Mouse (Mus musculus): ENCODE results near the gene Hmgcl. TPM values are rescaled to one million over a fixed set of nuclear protein-coding genes. Genes with fewer than 3 reads are reported as not detected.
A peak's percentile ranks its signal among the peaks of the same experiment; 100 is the strongest.

The Hmgcl gene
- polyA plus RNA-seq, 1 experiment from 2014 or later = 96.7 TPM

DNA sequence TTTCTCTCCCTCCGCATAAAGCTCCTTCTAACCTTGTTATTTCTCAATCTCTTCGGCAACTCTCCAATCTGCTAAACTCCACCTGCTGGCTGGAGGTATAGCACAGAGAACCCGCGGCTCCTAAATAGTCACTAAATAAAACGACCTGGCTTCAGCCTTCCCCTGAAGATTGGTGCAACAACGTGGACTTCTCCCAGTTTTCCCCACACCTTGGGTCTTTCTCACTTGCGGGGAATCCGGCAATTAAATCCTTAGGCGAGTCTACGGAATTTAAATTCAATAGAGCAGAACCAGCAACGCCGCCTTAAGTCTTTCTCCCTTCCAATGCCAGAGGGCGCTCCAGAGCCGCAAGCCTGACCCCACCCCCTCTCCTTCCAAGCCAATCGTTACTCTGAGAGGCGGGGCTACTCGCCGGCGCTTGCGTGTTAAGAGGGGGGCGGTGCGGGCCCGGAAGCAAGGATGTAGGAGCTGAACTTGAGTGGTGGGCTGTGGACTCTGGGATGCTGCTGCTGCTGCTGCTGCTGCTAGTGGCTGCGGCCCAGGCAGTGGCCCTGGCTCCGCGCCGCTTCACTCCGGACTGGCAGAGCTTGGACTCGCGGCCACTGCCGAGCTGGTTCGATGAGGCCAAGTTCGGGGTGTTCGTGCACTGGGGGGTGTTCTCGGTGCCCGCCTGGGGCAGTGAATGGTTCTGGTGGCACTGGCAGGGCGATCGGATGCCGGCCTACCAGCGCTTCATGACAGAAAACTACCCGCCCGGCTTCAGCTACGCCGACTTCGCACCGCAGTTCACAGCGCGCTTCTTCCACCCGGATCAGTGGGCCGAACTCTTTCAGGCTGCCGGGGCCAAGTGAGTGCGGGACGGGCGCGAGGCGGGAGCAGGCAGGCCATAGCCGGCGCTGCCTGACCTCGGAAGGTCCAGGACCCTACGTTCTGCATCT is 25.7 kb upstream of the Hmgcl start, which contains the start of gene Fuca1:
TSS of gene Fuca1 (plus strand) at position 432 of the 938 bp plus-strand sequence.
- WGBS = 2% methylated on average over 60 of the region's 60 CpGs

DNA sequence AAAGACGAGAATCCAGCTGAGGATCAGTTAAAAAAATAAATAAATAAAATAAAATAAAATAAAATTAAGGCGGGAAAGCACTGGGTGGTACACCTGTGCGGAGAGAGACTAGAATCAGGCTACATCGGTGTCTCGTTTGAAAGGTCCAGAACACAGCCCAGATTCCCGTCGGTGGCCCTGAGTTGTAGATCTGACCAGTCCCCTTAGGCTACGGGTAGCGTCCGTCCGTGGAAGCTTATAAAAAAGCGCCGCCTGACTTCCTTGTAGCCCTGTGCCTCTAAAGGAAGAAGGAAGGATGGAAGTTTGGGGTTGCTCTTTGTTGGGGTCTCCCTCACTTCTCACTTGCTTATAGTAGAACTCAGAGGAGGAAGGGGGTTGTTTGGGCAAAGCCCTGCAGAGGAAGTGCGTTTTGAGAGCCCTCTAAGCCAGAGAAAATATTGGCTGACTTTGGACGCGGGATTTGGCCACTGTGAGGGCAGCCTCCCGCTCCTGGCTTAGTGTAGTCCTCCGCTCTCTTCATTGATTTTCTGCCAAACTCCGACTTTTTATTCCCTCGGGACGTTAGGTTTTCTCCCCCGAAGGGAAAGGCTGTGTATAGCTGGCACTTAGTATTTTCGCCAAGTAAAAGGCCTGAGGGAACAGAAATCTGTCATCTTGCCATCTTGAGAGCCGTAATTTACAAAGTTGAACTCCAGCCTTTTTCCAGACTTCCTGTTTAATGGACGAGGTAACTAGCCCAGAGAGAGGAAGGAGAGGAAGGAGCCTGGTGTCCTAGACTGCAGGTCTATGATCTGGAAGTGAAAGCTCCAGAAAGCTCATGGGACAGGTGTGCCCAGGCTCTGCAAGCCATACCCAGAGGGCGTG is 24.8 kb upstream of the Hmgcl start:
- peaks cover 4 to 14% of the 10 kb centered on the region in 2 experiments for H3K4me1 ChIP-seq (ENCODE audit: control insufficient read depth in 2 of 2, insufficient read depth in 2 of 2, low read length in 2 of 2)
- H3K36me3 ChIP-seq (ENCODE audit: control insufficient read depth, insufficient read depth, low read length) = peaks cover 19% of the 10 kb centered on the region
- H3K9me3 ChIP-seq (ENCODE audit: control insufficient read depth, low read length) = no peaks in the 10 kb centered on the region
- H3K4me2 ChIP-seq (ENCODE audit: low read length) = peak overlapping the region; percentile 98
- 14% methylated on average over 26 of the region's 26 CpGs for WGBS
- peak overlapping the region; percentile 84 for H3K9ac ChIP-seq (ENCODE audit: low read length)
- peak overlapping the region; percentile 65 to 67; a peak in 3 of 4 replicates for H3K27ac ChIP-seq (replicated peaks in 1 of 2; ENCODE audit: control insufficient read depth in 1 of 2, insufficient read depth in 1 of 2, low read depth in 2 of 2, low read length in 2 of 2)
- ATAC-seq (ENCODE audit: insufficient number of reproducible peaks, insufficient read depth, low FRiP score, low read depth) = no peak; the same call in 1 of the 2 replicates
- H3K27me3 ChIP-seq (ENCODE audit: control insufficient read depth, insufficient read depth, low read length) = no peaks in the 10 kb centered on the region
- peak overlapping the region; percentile 65 to 93 for H3K4me3 ChIP-seq (ENCODE audit: control insufficient read depth in 1 of 2, insufficient read depth in 1 of 2, low read depth in 1 of 2, low read length in 2 of 2)

More for the DNA sequence above, 25.7 kb upstream of the Hmgcl start, which contains the start of gene Fuca1:
- Histone ChIP-seq H3K27ac (replicated peaks in 1 of 2; ENCODE audit: control insufficient read depth in 1 of 2, insufficient read depth in 1 of 2, low read depth in 2 of 2, low read length in 2 of 2) (peak within 1 kb of the TSS; percentile 65 to 67), H3K36me3 (ENCODE audit: control insufficient read depth, insufficient read depth, low read length) (peaks cover 12% of the 10 kb centered on the region; the same call in 1 of the 2 replicates), H3K9me3 (ENCODE audit: control insufficient read depth, low read length) (no peaks in the 10 kb centered on the region), H3K4me2 (ENCODE audit: low read length) (peak within 1 kb of the TSS; percentile 98), H3K27me3 (ENCODE audit: control insufficient read depth, insufficient read depth, low read length) (no peaks in the 10 kb centered on the region), H3K4me1 (ENCODE audit: control insufficient read depth in 2 of 2, insufficient read depth in 2 of 2, low read length in 2 of 2) (peaks cover 4 to 7% of the 10 kb centered on the region in 2 experiments), H3K9ac (ENCODE audit: low read length) (peak within 1 kb of the TSS; percentile 84), H3K4me3 (ENCODE audit: control insufficient read depth in 1 of 2, insufficient read depth in 1 of 2, low read depth in 1 of 2, low read length in 2 of 2) (peak within 1 kb of the TSS; percentile 65 to 93)
- peak; percentile 92 for ATAC-seq (ENCODE audit: insufficient number of reproducible peaks, insufficient read depth, low FRiP score, low read depth)

- 80% methylated on average over 1 of the region's 1 CpGs for WGBS
- Histone ChIP-seq H3K36me3 (ENCODE audit: control insufficient read depth, insufficient read depth, low read length) (peaks cover 22% of the 10 kb centered on the region), H3K27ac (replicated peaks in 1 of 2; ENCODE audit: control insufficient read depth in 1 of 2, insufficient read depth in 1 of 2, low read depth in 2 of 2, low read length in 2 of 2) (no peak overlapping the region), H3K9me3 (ENCODE audit: control insufficient read depth, low read length) (no peaks in the 10 kb centered on the region), H3K9ac (ENCODE audit: low read length) (peak overlapping the region; percentile 84; the same call in 1 of the 2 replicates), H3K4me1 (ENCODE audit: control insufficient read depth in 2 of 2, insufficient read depth in 2 of 2, low read length in 2 of 2) (peaks cover 4 to 14% of the 10 kb centered on the region in 2 experiments), H3K4me3 (ENCODE audit: control insufficient read depth in 1 of 2, insufficient read depth in 1 of 2, low read depth in 1 of 2, low read length in 2 of 2) (no peak overlapping the region), H3K27me3 (ENCODE audit: control insufficient read depth, insufficient read depth, low read length) (no peaks in the 10 kb centered on the region), H3K4me2 (ENCODE audit: low read length) (peak overlapping the region; percentile 98)
- no peak for ATAC-seq (ENCODE audit: insufficient number of reproducible peaks, insufficient read depth, low FRiP score, low read depth)
These were observed 24.1 kb upstream of the Hmgcl start for GRCm38 (mm10) chr4:135922190-135922589.

GRCm38 (mm10) chr4:135924418-135924817 is 21.8 kb upstream of the Hmgcl start:
- Histone ChIP-seq H3K4me1 (ENCODE audit: control insufficient read depth in 2 of 2, insufficient read depth in 2 of 2, low read length in 2 of 2) (peaks cover 4 to 14% of the 10 kb centered on the region in 2 experiments), H3K9me3 (ENCODE audit: control insufficient read depth, low read length) (no peaks in the 10 kb centered on the region), H3K27me3 (ENCODE audit: control insufficient read depth, insufficient read depth, low read length) (no peaks in the 10 kb centered on the region), H3K27ac (replicated peaks in 1 of 2; ENCODE audit: control insufficient read depth in 1 of 2, insufficient read depth in 1 of 2, low read depth in 2 of 2, low read length in 2 of 2) (no peak overlapping the region), H3K4me2 (ENCODE audit: low read length) (no peak overlapping the region), H3K9ac (ENCODE audit: low read length) (no peak overlapping the region), H3K36me3 (ENCODE audit: control insufficient read depth, insufficient read depth, low read length) (peaks cover 22% of the 10 kb centered on the region), H3K4me3 (ENCODE audit: control insufficient read depth in 1 of 2, insufficient read depth in 1 of 2, low read depth in 1 of 2, low read length in 2 of 2) (no peak overlapping the region)
- WGBS = 81% methylated on average over 2 of the region's 2 CpGs
- ATAC-seq (ENCODE audit: insufficient number of reproducible peaks, insufficient read depth, low FRiP score, low read depth) = no peak

GRCm38 (mm10) chr4:135925341-135925740 is 20.9 kb upstream of the Hmgcl start:
- Histone ChIP-seq H3K4me1 (ENCODE audit: control insufficient read depth in 2 of 2, insufficient read depth in 2 of 2, low read length in 2 of 2) (peaks cover 4 to 14% of the 10 kb centered on the region in 2 experiments), H3K9ac (ENCODE audit: low read length) (no peak overlapping the region), H3K36me3 (ENCODE audit: control insufficient read depth, insufficient read depth, low read length) (peaks cover 29% of the 10 kb centered on the region), H3K27me3 (ENCODE audit: control insufficient read depth, insufficient read depth, low read length) (no peaks in the 10 kb centered on the region), H3K4me2 (ENCODE audit: low read length) (no peak overlapping the region), H3K9me3 (ENCODE audit: control insufficient read depth, low read length) (no peaks in the 10 kb centered on the region), H3K4me3 (ENCODE audit: control insufficient read depth in 1 of 2, insufficient read depth in 1 of 2, low read depth in 1 of 2, low read length in 2 of 2) (no peak overlapping the region), H3K27ac (replicated peaks in 1 of 2; ENCODE audit: control insufficient read depth in 1 of 2, insufficient read depth in 1 of 2, low read depth in 2 of 2, low read length in 2 of 2) (peak overlapping the region in 1 of 2 experiments; percentile 46; a peak in 2 of 4 replicates)
- ATAC-seq (ENCODE audit: insufficient number of reproducible peaks, insufficient read depth, low FRiP score, low read depth) = no peak
- WGBS = 36% methylated on average over 5 of the region's 5 CpGs

DNA sequence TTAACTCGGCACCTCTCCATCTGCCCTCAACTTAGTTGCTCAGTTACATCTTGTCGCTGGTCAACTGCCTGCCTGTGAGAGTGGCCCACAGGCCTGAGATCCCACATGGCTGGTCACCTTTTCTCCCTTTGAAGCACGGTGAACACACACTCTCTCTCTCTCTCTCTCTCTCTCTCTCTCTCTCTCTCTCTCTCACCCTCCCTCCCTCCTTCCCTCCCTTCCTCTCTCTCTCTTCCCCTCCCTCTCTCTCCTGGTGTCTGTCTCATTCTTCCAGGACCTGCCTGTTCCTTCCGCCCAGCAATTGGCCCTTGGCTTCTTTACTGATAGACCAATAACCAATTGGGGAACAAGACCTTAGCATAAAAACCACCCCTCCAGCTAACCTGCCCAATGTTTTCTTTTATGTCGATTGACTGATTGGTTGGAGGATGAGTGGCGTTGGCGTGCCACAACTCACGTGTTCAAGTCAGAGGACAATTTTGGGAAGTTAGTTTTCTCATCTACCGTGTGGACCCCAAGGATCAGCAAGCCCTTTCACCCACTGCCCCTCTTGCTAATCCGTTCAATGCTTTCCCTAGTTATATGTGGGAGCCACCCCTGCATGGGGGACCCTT is 19.9 kb upstream of the Hmgcl start:
- no peaks in the 10 kb centered on the region for H3K27me3 ChIP-seq (ENCODE audit: control insufficient read depth, insufficient read depth, low read length)
- no peak overlapping the region for H3K4me2 ChIP-seq (ENCODE audit: low read length)
- H3K4me1 ChIP-seq (ENCODE audit: control insufficient read depth in 2 of 2, insufficient read depth in 2 of 2, low read length in 2 of 2) = peaks cover 4 to 14% of the 10 kb centered on the region in 2 experiments
- WGBS = 65% methylated on average over 10 of the region's 10 CpGs
- peaks cover 35% of the 10 kb centered on the region for H3K36me3 ChIP-seq (ENCODE audit: control insufficient read depth, insufficient read depth, low read length)
- ATAC-seq (ENCODE audit: insufficient number of reproducible peaks, insufficient read depth, low FRiP score, low read depth) = no peak
- H3K4me3 ChIP-seq (ENCODE audit: control insufficient read depth in 1 of 2, insufficient read depth in 1 of 2, low read depth in 1 of 2, low read length in 2 of 2) = no peak overlapping the region
- H3K27ac ChIP-seq (replicated peaks in 1 of 2; ENCODE audit: control insufficient read depth in 1 of 2, insufficient read depth in 1 of 2, low read depth in 2 of 2, low read length in 2 of 2) = no peak overlapping the region
- H3K9ac ChIP-seq (ENCODE audit: low read length) = no peak overlapping the region
- no peaks in the 10 kb centered on the region for H3K9me3 ChIP-seq (ENCODE audit: control insufficient read depth, low read length)

DNA sequence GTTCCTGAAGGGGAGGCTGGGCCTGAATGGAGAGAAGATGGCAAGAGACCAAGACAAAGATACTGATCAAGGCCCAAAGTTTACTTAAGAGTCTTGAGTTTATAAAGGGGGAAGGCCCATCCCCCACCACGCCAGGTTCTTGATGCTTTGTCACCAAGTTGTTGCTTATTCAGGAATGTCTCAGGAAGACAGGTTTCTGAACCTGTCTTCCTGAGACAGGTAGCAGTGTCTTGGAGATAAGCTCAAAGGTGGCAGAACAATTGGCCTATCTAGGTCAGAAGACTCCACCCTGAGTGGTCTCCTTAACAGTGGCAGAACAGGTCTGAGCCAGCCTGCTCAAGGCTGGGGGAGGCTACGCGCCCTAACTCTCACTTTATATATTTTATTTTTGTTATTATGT is 19.4 kb upstream of the Hmgcl start:
- 87% methylated on average over 3 of the region's 3 CpGs for WGBS
- H3K9ac ChIP-seq (ENCODE audit: low read length) = no peak overlapping the region
- no peak overlapping the region for H3K4me2 ChIP-seq (ENCODE audit: low read length)
- no peak for ATAC-seq (ENCODE audit: insufficient number of reproducible peaks, insufficient read depth, low FRiP score, low read depth)
- peaks cover 0 to 10% of the 10 kb centered on the region in 2 experiments; a peak in 3 of 4 replicates for H3K4me1 ChIP-seq (ENCODE audit: control insufficient read depth in 2 of 2, insufficient read depth in 2 of 2, low read length in 2 of 2)
- H3K36me3 ChIP-seq (ENCODE audit: control insufficient read depth, insufficient read depth, low read length) = peaks cover 37% of the 10 kb centered on the region
- no peak overlapping the region for H3K4me3 ChIP-seq (ENCODE audit: control insufficient read depth in 1 of 2, insufficient read depth in 1 of 2, low read depth in 1 of 2, low read length in 2 of 2)
- H3K27me3 ChIP-seq (ENCODE audit: control insufficient read depth, insufficient read depth, low read length) = no peaks in the 10 kb centered on the region
- H3K27ac ChIP-seq (replicated peaks in 1 of 2; ENCODE audit: control insufficient read depth in 1 of 2, insufficient read depth in 1 of 2, low read depth in 2 of 2, low read length in 2 of 2) = no peak overlapping the region
- no peaks in the 10 kb centered on the region for H3K9me3 ChIP-seq (ENCODE audit: control insufficient read depth, low read length)
